Mouse (Mus musculus) forebrain, postnatal 0 days (tissue): ENCODE data around the gene Naa80. TPM values are rescaled to one million over a fixed set of nuclear protein-coding genes. Genes with fewer than 3 reads are reported as not detected.
A peak's percentile ranks its signal among the peaks of the same experiment; 100 is the strongest.

Experiments used
- ATAC-seq: fragments of 200-750 bp; cut with Nextera tagmentation; 2 replicates; pipeline ENCODE4 v1.8.0; 2017; ENCODE audit warnings: mild to moderate bottlenecking, moderate library complexity
- DNase-seq: peaks from one replicate; pipeline ENCODE4 v3.0.0-alpha.2; 2015
- H3K27ac ChIP-seq: fragments of 300-500 bp; sonication (generic); 2 replicates; pipeline ENCODE4 v1.5.1; 2014; ENCODE audit warnings: low read depth, mild to moderate bottlenecking, antibody characterized with exemption, low read length, moderate library complexity, mixed read lengths
- H3K27me3 ChIP-seq: fragments of 300-500 bp; sonication (generic); 2 replicates; pipeline ENCODE4 v1.6.1; 2014; ENCODE audit warnings: mild to moderate bottlenecking, low read length, mixed read lengths; ENCODE audit not compliant: insufficient read depth
- H3K36me3 ChIP-seq: fragments of 300-500 bp; sonication (generic); 2 replicates; pipeline ENCODE4 v1.6.1; 2014; ENCODE audit warnings: mild to moderate bottlenecking, moderate library complexity; ENCODE audit not compliant: insufficient read depth
- H3K4me1 ChIP-seq: fragments of 300-500 bp; sonication (generic); 2 replicates; pipeline ENCODE4 v1.6.1; 2014; ENCODE audit warnings: antibody characterized with exemption; ENCODE audit not compliant: insufficient read depth
- H3K4me2 ChIP-seq: fragments of 300-500 bp; sonication (generic); 2 replicates; pipeline ENCODE4 v1.6.1; 2014; ENCODE audit warnings: low read depth, mild to moderate bottlenecking, moderate library complexity
- H3K4me3 ChIP-seq: fragments of 300-500 bp; sonication (generic); 2 replicates; pipeline ENCODE4 v1.5.1; 2014; ENCODE audit warnings: low read depth, low read length, mixed read lengths
- H3K9ac ChIP-seq: fragments of 300-500 bp; sonication (generic); 2 replicates; pipeline ENCODE4 v1.6.1; 2014; ENCODE audit warnings: mild to moderate bottlenecking
- H3K9me3 ChIP-seq: fragments of 300-500 bp; sonication (generic); 2 replicates; pipeline ENCODE4 v1.6.1; 2016; ENCODE audit warnings: low read length
- CTCF ChIP-seq: sonication (generic); IDR thresholded peaks from 2 replicates; pipeline ENCODE4 v1.5.1; 2016; ENCODE audit warnings: antibody characterized with exemption, control low read depth, low read depth
- WGBS: fragments of 180-500 bp; shearing (Covaris S2); extraction: QIAGEN DNeasy Blood & Tissue Kit; methylation state at CpG from one replicate; pipeline ENCODE4 v1.1.7; 2014; 5-methylcytosine and 5-hydroxymethylcytosine counted together
- polyA plus RNA-seq: library from polyadenylated mRNA; unstranded; fragments of >200 nt; fragmentation: Nextera tagmentation; extraction: Ambion mirVana; gene quantifications from 2 replicates; pipeline ENCODE4 v1.2.1, GENCODE M21; 2015
- total RNA-seq: library from RNA; depleted of rRNA; stranded (reverse); fragments of >200 nt; gene quantifications from 2 replicates; pipeline ENCODE4 v1.2.3, GENCODE M21; 2014

Gene Naa80
- total and polyA plus RNA-seq, 2 experiments from 2014 or later = 21.3 to 27.0 TPM

- Histone ChIP-seq H3K27ac (peak overlapping the region; percentile 97), H3K36me3 (peaks cover 29% of the 10 kb centered on the region), H3K9me3 (no peaks in the 10 kb centered on the region), H3K4me2 (peak overlapping the region; percentile 62), H3K27me3 (no peaks in the 10 kb centered on the region), H3K4me1 (0 out of 2 replicates have a peak, but pooled peaks cover 10% of the 10 kb centered on the region), H3K4me3 (no peak overlapping the region), H3K9ac (peak overlapping the region; percentile 72)
- TF ChIP-seq CTCF = no peak
- WGBS = 57% methylated on average over 6 of the region's 6 CpGs
- ATAC-seq = no peak
- DNase-seq = peak; percentile 25
These were observed 32.9 kb downstream of the Naa80 start for GRCm38 (mm10) chr9:107611456-107612190.

GRCm38 (mm10) chr9:107612191-107612944 lies 33.7 kb downstream of the Naa80 start:
- peak overlapping the region; percentile 62 for H3K4me2 ChIP-seq
- 0 out of 2 replicates have a peak, but pooled peaks cover 10% of the 10 kb centered on the region for H3K4me1 ChIP-seq
- DNase-seq = peak; percentile 98
- peak overlapping the region; percentile 72 for H3K9ac ChIP-seq
- H3K4me3 ChIP-seq = peak overlapping the region; percentile 33
- H3K27me3 ChIP-seq = no peaks in the 10 kb centered on the region
- TF ChIP-seq CTCF = peak; percentile 98
- no peaks in the 10 kb centered on the region for H3K9me3 ChIP-seq
- WGBS = 3% methylated on average over 38 of the region's 48 CpGs
- ATAC-seq = peak; percentile 96
- H3K27ac ChIP-seq = peak overlapping the region; percentile 97
- peaks cover 35% of the 10 kb centered on the region for H3K36me3 ChIP-seq

- peak; percentile 78 for DNase-seq
- Histone ChIP-seq H3K9me3 (no peaks in the 10 kb centered on the region), H3K4me1 (0 out of 2 replicates have a peak, but pooled peaks cover 10% of the 10 kb centered on the region), H3K4me2 (peak overlapping the region; percentile 62), H3K4me3 (peak overlapping the region; percentile 33), H3K36me3 (peaks cover 39% of the 10 kb centered on the region), H3K27ac (peak overlapping the region; percentile 97), H3K9ac (peak overlapping the region; percentile 72), H3K27me3 (no peaks in the 10 kb centered on the region)
- TF ChIP-seq CTCF = peak; percentile 38
- ATAC-seq = peak; percentile 32; the same call in 1 of the 2 replicates
- 11% methylated on average over 12 of the region's 12 CpGs for WGBS
These were observed 34.4 kb downstream of the Naa80 start for GRCm38 (mm10) chr9:107612945-107613569.

GRCm38 (mm10) chr9:107615035-107615434 lies 36.3 kb downstream of the Naa80 start:
- DNase-seq = no peak
- H3K9ac ChIP-seq = no peak overlapping the region
- no peak for ATAC-seq
- no peak overlapping the region for H3K4me3 ChIP-seq
- no peaks in the 10 kb centered on the region for H3K9me3 ChIP-seq
- H3K27me3 ChIP-seq = no peaks in the 10 kb centered on the region
- WGBS = 69% methylated on average over 4 of the region's 4 CpGs
- H3K4me1 ChIP-seq = 0 out of 2 replicates have a peak, but pooled peaks cover 10% of the 10 kb centered on the region
- TF ChIP-seq CTCF = no peak
- 0 out of 2 replicates have a peak overlapping the region, but pooled peaks have one; percentile 9 for H3K27ac ChIP-seq
- H3K4me2 ChIP-seq = no peak overlapping the region
- peaks cover 59% of the 10 kb centered on the region for H3K36me3 ChIP-seq

- ATAC-seq (no peak), DNase-seq (no peak)
- Histone ChIP-seq H3K27ac (no peak overlapping the region), H3K9ac (no peak overlapping the region), H3K9me3 (no peaks in the 10 kb centered on the region), H3K36me3 (peaks cover 61% of the 10 kb centered on the region), H3K4me1 (no peaks in the 10 kb centered on the region), H3K4me2 (no peak overlapping the region), H3K27me3 (no peaks in the 10 kb centered on the region), H3K4me3 (no peak overlapping the region)
- WGBS = 80% methylated on average over 2 of the region's 2 CpGs
- TF ChIP-seq CTCF = peak; percentile 35
These were observed 38.8 kb downstream of the Naa80 start for GRCm38 (mm10) chr9:107617461-107617860.

GRCm38 (mm10) chr9:107618098-107618497 lies 39.4 kb downstream of the Naa80 start:
- Histone ChIP-seq H3K36me3 (peaks cover 61% of the 10 kb centered on the region), H3K27ac (no peak overlapping the region), H3K27me3 (no peaks in the 10 kb centered on the region), H3K9me3 (no peaks in the 10 kb centered on the region), H3K4me2 (no peak overlapping the region), H3K9ac (no peak overlapping the region), H3K4me1 (no peaks in the 10 kb centered on the region), H3K4me3 (no peak overlapping the region)
- 77% methylated on average over 6 of the region's 6 CpGs for WGBS
- DNase-seq = no peak
- TF ChIP-seq CTCF = no peak
- ATAC-seq = no peak
